Mouse (Mus musculus): ENCODE data around the gene Actl11. TPM values are rescaled to one million over a fixed set of nuclear protein-coding genes. Genes with fewer than 3 reads are reported as not detected.

The Actl11 gene
- total and polyA plus RNA-seq, 2 experiments from 2014 or later: not detected

DNA sequence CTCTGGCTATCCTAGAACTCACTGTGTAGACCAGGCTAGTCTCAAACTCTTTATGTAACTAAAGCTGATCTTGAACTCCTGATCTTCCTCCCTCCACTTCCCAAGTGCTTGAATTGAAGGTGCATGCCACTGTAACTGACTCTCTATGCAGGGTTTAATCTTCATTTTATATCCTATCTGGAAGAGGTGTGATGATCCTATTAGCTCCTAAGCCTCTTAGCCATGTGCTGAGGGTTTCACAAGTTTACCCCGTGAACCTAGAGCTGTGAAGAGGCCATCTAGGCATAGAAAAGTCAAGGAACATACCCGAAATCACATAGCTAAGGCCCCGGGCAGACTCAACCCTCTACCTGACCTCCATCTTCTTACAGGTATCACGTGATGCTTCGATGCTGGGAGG, 8.8 kb upstream of the Actl11 start:
- H3K27me3 ChIP-seq (ENCODE audit: insufficient read depth, low read length): no peaks in the 10 kb centered on the region
- no peaks in the 10 kb centered on the region for H3K36me3 ChIP-seq (ENCODE audit: insufficient read depth)
- no peak for ATAC-seq
- no peak overlapping the region for H3K27ac ChIP-seq (ENCODE audit: low read depth, low read length)
- H3K9ac ChIP-seq: no peak overlapping the region
- no peak for TF ChIP-seq CTCF (IDR thresholded peaks at IDR 0.05; ENCODE audit: low read depth)
- no peak overlapping the region for H3K4me3 ChIP-seq (ENCODE audit: low read depth, low read length)
- 91% methylated on average over 5 of the region's 5 CpGs for WGBS
- no peaks in the 10 kb centered on the region for H3K9me3 ChIP-seq (ENCODE audit: low read length)
- no peak overlapping the region for H3K4me2 ChIP-seq (ENCODE audit: low read depth)
- DNase-seq: no peak
- H3K4me1 ChIP-seq (ENCODE audit: insufficient read depth): peaks cover 4% of the 10 kb centered on the region; the same call in 1 of the 2 replicates

DNA sequence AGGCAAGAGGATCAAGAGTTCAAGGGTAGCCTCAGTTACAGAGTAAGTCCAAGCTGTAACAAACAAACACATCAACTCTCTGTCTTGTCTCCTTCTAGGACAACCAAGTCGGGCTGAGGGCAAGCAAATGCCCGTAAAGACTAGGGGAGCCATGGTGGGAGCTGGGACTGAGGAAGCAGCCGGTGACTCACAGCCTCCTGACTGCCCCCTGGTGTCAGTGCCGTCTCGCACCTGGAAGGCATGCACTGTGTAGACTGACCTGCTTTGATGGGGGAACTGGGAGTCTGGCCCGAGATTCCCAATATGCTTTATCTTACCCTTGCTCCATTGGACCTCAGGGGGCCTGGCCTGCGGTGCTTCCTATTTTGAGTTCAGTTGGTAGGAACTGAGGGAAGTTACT, 5.2 kb upstream of the Actl11 start:
- WGBS: 33% methylated on average over 7 of the region's 7 CpGs

DNA sequence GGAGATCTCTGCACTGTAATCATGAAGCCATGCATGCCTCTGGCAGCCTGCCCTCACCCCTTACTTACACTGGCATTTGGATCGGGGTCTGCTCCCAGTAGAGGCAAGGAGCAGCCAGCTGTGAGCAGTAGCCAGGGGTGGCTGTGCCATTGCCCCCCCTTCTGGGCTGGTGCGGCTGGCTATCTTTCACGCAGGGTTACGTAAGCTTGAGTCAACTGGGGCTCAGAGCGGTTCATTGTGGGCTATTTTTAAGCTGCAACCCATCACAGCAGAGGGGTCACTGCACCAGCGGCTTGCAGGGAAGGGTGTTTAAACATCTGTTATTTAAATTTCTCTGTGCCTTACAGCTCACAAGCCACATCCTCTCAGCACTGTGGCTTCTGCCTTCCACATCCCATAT, 4.3 kb upstream of the Actl11 start:
- 64% methylated on average over 6 of the region's 6 CpGs for WGBS
- no peak overlapping the region for H3K4me3 ChIP-seq (ENCODE audit: low read depth, low read length)
- ATAC-seq (no peak), DNase-seq (no peak)
- H3K27ac ChIP-seq (ENCODE audit: low read depth, low read length): 0 out of 2 replicates have a peak overlapping the region, but pooled peaks have one; percentile 47
- H3K27me3 ChIP-seq (ENCODE audit: insufficient read depth, low read length): no peaks in the 10 kb centered on the region
- no peak for TF ChIP-seq CTCF (IDR thresholded peaks at IDR 0.05; ENCODE audit: low read depth)
- no peak overlapping the region for H3K9ac ChIP-seq
- peaks cover 14% of the 10 kb centered on the region for H3K4me1 ChIP-seq (ENCODE audit: insufficient read depth)
- no peaks in the 10 kb centered on the region for H3K9me3 ChIP-seq (ENCODE audit: low read length)
- H3K36me3 ChIP-seq (ENCODE audit: insufficient read depth): no peaks in the 10 kb centered on the region
- no peak overlapping the region for H3K4me2 ChIP-seq (ENCODE audit: low read depth)

More for the DNA sequence above, 5.2 kb upstream of the Actl11 start:
- Histone ChIP-seq H3K9ac (no peak overlapping the region), H3K4me1 (ENCODE audit: insufficient read depth) (peaks cover 14% of the 10 kb centered on the region), H3K4me3 (ENCODE audit: low read depth, low read length) (no peak overlapping the region), H3K36me3 (ENCODE audit: insufficient read depth) (no peaks in the 10 kb centered on the region), H3K27me3 (ENCODE audit: insufficient read depth, low read length) (no peaks in the 10 kb centered on the region), H3K27ac (ENCODE audit: low read depth, low read length) (no peak overlapping the region), H3K4me2 (ENCODE audit: low read depth) (no peak overlapping the region), H3K9me3 (ENCODE audit: low read length) (no peaks in the 10 kb centered on the region)
- no peak for ATAC-seq
- peak; percentile 53 for TF ChIP-seq CTCF (IDR thresholded peaks at IDR 0.05; ENCODE audit: low read depth)
- DNase-seq: no peak

DNA sequence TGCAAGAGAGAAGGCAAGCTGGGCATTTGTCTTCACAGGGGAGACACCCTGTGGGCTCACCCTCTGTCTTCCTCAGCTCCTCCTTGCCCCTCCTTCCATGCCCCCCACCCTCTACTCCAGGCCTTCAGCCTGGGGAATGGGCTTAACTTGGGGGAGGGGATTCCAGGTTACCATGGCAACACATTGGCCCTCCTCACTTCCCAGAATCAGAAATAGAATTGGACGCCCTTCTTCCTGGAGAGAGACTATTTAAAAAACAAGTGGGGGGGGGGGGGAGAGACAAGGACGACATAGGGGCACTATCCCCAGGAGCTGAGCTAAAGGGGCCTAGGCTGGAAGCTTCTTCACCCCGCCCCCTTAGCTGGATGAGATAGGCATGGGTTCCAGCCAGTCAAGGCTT, 3.0 kb upstream of the Actl11 start:
- Histone ChIP-seq H3K9me3 (ENCODE audit: low read length) (no peaks in the 10 kb centered on the region), H3K27ac (ENCODE audit: low read depth, low read length) (peak overlapping the region; percentile 46; the same call in 1 of the 2 replicates), H3K9ac (no peak overlapping the region), H3K27me3 (ENCODE audit: insufficient read depth, low read length) (no peaks in the 10 kb centered on the region), H3K4me1 (ENCODE audit: insufficient read depth) (peaks cover 14% of the 10 kb centered on the region), H3K4me2 (ENCODE audit: low read depth) (no peak overlapping the region), H3K36me3 (ENCODE audit: insufficient read depth) (no peaks in the 10 kb centered on the region), H3K4me3 (ENCODE audit: low read depth, low read length) (no peak overlapping the region)
- TF ChIP-seq CTCF (IDR thresholded peaks at IDR 0.05; ENCODE audit: low read depth): no peak
- ATAC-seq: peak; percentile 27
- 19% methylated on average over 3 of the region's 3 CpGs for WGBS
- DNase-seq: peak; percentile 73

DNA sequence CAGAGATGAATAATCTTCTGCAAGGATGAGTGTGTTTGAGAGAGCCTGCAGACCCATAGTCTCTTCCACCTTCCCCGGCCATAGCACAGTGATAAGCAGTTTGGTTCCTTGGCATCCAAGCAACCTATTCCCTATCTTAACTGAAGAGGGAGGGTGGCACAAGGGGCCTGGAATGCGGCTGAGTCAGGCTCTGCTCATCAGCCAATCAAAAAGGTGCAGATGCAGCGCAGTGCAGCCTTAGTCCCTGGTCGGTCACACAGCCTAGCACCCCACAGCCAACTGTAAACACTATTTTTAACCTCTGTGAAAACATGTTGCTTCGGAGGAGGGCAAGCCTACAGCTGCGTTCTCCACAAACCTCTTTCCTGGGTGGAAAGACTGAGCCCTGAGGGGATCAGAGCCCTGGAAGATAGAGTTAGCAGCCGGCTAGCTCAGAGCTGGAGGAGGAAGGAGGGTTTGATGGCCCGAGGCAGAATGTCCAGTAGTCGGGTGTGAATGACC, 1.3 kb upstream of the Actl11 start:
- no peak for DNase-seq
- ATAC-seq: no peak
- WGBS: 56% methylated on average over 9 of the region's 9 CpGs

DNA sequence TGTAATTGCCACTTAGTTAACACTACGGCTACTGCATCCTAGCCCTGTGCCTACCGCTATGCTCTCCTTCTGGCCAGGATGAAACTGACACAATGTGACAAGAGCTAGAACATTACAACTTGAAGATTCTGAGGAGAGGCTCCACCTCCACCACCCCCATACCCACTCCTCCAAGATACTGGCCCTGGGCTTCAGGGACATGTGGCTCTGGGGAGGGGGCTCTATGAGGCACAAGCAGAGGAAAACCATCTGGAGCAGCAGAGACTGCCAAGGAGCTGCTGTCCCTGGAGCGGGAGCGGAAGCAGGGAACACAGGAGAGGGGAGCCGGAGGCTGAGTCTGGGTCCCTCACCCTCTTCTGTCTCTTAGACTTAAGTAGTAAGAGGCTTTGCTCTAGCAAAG, 520 bp upstream of the Actl11 start:
- H3K27ac ChIP-seq (ENCODE audit: low read depth, low read length): peak overlapping the region; percentile 59
- peak; percentile 76 for ATAC-seq

More for the DNA sequence above, 1.3 kb upstream of the Actl11 start:
- Histone ChIP-seq H3K9ac (no peak overlapping the region), H3K4me2 (ENCODE audit: low read depth) (no peak overlapping the region), H3K4me3 (ENCODE audit: low read depth, low read length) (no peak overlapping the region), H3K9me3 (ENCODE audit: low read length) (no peaks in the 10 kb centered on the region), H3K27ac (ENCODE audit: low read depth, low read length) (peak overlapping the region; percentile 59), H3K27me3 (ENCODE audit: insufficient read depth, low read length) (no peaks in the 10 kb centered on the region), H3K36me3 (ENCODE audit: insufficient read depth) (no peaks in the 10 kb centered on the region), H3K4me1 (ENCODE audit: insufficient read depth) (peaks cover 14% of the 10 kb centered on the region)
- TF ChIP-seq CTCF (IDR thresholded peaks at IDR 0.05; ENCODE audit: low read depth): no peak

DNA sequence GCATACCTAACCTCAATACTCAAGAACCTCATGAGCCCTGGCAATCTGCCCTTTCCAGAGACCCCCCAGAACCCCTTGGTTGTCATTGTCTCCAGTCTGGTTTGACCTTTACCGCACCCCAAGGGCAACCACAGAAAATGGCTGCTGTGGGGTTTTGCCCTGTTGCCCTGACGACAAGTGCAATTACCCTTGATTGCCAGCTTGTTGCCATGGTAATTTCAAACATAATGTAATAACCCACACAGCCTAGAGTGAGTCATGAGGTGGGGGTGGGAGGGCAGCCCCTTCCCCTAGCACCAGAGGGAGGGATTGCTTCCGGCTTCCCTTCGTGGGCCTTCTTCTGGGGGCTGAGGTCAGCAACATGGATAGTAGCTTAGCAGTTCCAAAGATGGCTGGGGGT, 4.0 kb downstream of the Actl11 start:
- Histone ChIP-seq H3K4me3 (ENCODE audit: low read depth, low read length) (no peak overlapping the region), H3K36me3 (ENCODE audit: insufficient read depth) (no peaks in the 10 kb centered on the region), H3K4me1 (ENCODE audit: insufficient read depth) (0 out of 2 replicates have a peak, but pooled peaks cover 2% of the 10 kb centered on the region), H3K27ac (ENCODE audit: low read depth, low read length) (no peak overlapping the region), H3K4me2 (ENCODE audit: low read depth) (no peak overlapping the region), H3K27me3 (ENCODE audit: insufficient read depth, low read length) (no peaks in the 10 kb centered on the region), H3K9ac (no peak overlapping the region), H3K9me3 (ENCODE audit: low read length) (no peaks in the 10 kb centered on the region)
- TF ChIP-seq CTCF (IDR thresholded peaks at IDR 0.05; ENCODE audit: low read depth): no peak
- peak; percentile 17; the same call in 1 of the 2 replicates for ATAC-seq
- WGBS: 58% methylated on average over 4 of the region's 4 CpGs
- DNase-seq: peak; percentile 43

More for the DNA sequence above, 520 bp upstream of the Actl11 start:
- 58% methylated on average over 5 of the region's 5 CpGs for WGBS
- no peak overlapping the region for H3K4me3 ChIP-seq (ENCODE audit: low read depth, low read length)
- no peak overlapping the region for H3K9ac ChIP-seq
- no peaks in the 10 kb centered on the region for H3K36me3 ChIP-seq (ENCODE audit: insufficient read depth)
- no peak for TF ChIP-seq CTCF (IDR thresholded peaks at IDR 0.05; ENCODE audit: low read depth)
- H3K4me2 ChIP-seq (ENCODE audit: low read depth): no peak overlapping the region
- H3K4me1 ChIP-seq (ENCODE audit: insufficient read depth): peaks cover 14% of the 10 kb centered on the region
- no peaks in the 10 kb centered on the region for H3K9me3 ChIP-seq (ENCODE audit: low read length)
- H3K27me3 ChIP-seq (ENCODE audit: insufficient read depth, low read length): no peaks in the 10 kb centered on the region
- DNase-seq: peak; percentile 71
